Mouse (Mus musculus) B cell, adult 2 months (primary cell): ENCODE measurements around the gene Tor1a.
A peak's percentile ranks its signal among the peaks of the same experiment; 100 is the strongest.

Experiments used
- DNase-seq, 2 experiments: peaks; one replicate each; pipeline ENCODE4 v3.0.0; 2022

Gene Tor1a

DNA sequence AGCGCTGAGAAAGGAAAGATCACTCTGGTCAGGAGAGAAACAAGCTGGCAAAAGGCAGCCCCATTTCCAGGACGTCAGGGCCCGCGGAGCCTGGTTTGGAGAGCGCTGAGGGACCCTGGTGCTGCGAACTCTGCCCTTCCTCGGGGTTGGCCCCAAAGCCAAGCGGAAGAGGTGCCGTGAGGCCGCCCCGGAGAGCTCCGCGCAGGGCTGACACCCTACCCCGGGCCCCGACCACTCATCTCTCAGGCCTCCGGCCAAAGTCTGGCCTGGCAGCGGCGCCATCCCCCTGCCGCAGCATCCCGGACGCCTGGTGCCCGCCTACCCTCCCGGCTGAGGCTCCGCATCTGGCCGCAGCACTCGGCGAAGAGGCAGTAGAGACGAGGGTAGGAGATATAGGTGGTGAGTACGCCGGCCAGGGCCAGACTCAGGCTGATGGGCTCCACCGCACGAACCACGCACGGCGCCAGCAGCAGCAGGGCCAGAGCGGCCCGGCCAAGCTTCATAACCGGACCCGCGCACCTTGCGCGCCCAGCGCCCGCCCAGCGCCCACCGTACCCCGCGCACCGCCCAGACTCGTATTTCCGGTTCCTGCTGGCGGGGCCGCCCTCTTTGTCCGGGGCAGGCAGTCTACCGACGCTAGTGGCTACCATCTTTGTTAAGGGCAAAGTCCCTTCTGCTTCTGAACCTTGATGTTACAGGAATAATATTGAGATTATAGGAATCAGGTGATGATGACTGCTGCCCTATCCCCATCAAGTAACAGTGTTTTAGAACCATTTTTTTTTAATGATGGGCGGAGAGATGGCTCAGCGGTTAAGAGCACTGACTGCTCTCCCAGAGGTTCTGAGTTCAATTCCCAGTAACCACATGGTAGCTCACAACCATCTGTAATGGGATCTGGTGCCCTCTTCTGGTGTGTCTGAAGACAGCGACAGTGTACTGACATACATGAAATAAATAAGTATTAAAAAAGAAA is at the start of gene Tor1a:
TSS of gene Tor1a (minus strand) at position 582 of the 976 bp plus-strand sequence.
- DNase-seq, result peak; percentile 85 to 87

DNA sequence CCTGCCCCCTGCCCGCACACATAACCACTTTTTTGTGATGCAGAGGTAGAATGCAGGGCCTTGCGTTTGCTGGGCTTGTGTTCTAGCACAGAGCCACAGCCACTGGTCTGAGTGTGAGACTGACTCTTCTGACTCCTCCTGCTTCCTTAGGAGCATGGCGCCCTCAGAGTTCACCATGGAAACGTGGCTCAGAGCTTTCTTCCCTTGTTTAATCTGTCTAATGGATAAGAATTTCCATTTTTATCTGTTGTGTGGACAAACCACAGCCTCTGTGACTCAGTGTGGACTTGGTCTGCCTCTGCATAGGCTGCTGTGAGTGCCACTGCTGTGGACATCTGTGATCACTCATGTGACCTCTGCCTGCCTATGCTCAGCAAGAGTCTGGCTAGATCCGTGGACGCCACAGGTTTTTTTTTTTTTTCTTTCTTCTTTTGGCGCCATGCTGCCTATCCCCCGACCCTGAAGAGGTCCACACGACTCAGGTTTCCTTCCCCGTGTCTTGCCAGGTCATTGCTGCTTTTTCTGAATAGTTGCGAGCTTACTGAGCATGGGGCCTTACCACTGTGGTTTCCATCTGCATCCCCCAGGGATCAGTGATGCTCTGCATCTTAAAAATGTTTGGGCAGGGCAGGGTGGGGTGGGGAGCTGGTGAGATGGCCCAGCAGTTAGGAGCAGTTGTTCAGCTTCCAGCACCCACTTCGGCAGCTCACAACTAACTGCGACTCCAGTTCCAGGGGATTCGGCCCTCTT is 45.8 kb upstream of the Tor1a start:
- no peak for DNase-seq

DNA sequence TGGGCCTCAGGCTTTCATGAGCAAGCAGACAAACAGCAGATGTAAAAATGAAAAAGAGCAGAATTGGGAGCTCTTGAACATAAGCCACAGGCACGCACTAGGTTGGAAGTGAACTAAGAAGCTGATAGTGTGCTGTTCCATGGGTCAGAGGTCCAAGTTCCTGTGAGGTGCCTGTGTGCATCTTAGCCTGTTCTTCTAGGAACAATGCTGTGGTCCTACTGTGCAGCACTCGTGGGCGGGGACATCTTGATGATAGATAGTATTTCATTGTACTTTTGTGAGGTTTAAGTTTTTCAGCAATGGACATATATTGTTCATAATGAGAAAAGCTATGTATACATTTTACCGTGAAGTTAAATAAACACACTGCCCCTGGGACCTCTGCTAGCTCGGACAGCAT is 39.5 kb upstream of the Tor1a start:
- no peak for DNase-seq

- no peak for DNase-seq
Measured at GRCm38 (mm10) chr2:31006434-31006833, 38.7 kb upstream of the Tor1a start.

DNA sequence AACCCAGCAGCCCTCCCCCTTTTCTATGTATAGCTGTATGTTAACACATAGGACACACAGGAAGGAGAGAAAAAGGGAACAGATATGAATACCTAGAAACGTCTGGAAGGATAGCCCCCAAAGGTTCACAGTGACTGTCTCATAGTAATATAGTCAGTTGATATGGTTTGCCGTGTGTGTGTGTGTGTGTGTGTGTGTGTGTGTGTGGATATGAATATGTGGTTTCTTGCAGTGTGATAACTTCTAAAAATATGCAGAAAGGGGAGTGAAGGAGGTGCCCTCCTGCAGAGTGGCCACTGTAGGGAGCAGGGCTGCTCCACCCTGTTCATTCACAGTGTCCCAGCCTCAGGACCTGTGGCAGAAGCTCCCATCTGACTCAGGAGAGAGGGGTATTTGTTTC is 37.7 kb upstream of the Tor1a start:
- no peak for DNase-seq

DNA sequence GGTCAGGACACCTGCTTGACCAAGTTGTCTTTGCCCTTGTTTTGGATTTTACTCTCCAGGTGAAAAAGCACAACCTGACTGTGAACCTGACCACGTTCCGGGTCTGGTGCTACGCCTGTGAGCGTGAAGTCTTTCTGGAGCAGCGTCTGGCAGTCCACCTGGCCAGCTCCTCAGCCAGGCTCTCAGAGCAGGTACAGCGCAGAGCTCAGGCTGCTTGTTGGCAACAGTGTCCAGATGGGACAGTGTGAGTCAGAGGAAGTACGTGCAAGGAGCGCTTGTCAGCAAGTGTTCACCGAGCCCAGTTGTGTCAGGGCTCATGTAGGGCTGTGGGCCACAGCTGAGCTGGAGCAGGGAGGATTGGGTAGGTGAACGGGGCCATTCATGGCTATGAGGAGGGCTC is 35.1 kb upstream of the Tor1a start:
- no peak for DNase-seq

DNA sequence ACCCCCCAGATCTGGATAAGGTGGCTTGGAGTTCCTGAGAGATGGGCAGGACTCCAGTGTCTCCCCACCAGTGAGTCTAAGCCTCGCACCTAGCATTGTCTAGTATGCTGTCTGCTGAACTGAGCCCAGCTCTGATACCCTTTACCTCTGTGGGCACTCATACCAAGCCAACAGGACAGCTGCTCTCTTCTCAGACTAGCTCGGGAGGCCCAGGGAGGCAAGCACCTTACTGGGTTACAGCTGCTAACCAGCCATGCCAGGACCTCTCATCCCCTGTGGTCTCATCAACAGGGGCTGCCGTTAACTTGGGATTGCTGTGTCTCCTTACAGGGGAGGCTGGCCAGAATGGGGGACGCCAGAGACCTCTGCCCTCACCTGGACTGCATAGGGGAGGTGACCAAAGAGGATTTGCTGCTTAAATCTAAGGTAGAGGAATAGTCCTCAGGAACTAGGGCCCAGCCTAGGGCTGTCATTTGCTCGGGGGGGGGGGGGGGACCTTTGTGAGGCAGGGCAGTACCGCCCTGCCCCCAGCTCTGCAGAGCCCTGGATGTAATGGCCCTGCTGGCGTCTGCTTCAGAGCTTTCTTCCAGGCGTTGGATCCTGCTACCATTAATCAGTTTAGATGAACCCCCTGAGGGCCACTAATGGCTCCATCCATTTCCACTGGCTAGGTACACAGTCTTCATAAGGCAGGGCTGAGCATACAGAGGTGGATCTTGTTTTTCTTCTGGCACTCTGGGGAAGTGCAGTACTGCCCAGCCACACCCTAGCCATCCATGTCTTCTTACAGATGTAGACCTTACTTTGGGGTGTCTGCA is 30.9 kb upstream of the Tor1a start:
- DNase-seq, result no peak

GRCm38 (mm10) chr2:30995432-30995996 is 27.8 kb upstream of the Tor1a start:
- DNase-seq, result no peak

- no peak for DNase-seq
Measured at GRCm38 (mm10) chr2:30994853-30995252, 27.1 kb upstream of the Tor1a start.

DNA sequence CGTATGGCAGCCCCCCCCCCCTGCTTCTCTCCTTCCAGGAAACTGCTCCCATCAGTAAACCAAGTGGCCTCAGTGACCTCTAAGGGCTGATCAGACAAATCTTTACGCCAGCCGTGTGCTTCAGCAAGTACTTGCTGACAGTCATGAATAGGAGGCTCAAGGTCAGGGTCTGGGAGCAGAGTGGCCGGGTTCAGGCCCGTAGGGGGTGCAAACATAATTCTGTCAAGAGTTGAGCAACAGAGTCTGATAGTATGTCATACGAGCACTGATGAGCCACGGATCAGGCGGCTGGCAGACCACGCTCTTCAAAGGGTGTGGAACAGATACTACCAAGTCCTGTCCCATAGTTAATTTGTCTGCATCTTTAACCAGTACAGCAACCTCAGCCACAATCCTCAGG is 22.5 kb upstream of the Tor1a start:
- DNase-seq, result no peak

DNA sequence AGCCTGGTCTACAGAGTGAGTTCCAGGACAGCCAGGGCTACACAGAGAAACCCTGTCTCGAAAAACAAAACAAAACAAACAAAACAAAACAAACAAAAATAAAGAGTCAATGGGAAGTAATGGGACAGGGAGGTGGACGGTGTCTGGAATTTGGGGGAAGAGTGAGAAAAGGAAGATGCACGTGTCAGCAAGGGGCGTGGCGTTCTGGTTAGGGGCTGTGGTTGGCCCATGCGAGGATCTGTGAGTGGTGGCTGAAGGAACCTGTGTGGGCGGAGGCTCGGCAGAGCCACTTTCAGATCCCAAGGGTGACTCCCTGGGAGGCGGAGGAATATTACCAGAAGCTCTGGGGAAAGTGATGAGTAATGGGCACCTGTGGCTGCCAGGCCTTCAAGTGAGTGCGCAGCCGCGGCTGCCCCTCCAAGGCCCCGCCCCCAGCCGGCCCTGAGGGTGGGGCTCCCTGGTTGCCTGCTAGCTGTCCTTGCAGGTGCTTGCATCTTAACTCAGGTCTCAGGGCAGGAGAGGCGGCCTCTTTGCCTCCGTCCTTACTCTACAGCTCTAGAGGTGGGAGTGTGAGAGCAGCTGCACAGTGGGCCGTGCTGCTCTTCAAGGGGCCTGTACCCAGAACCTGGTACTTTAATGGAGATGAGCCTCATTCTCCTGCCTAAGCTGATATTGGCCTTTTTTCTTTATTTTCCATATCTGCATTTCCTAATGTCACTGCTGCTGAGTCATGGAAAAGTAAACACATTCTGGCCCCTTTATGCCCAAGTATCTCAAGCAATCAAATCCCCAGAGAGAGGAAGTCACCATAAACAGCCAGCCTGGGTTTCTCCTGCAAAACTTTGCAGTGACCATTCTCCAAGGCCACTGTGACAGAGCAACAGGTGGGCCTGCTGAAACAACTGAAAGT is 17.6 kb upstream of the Tor1a start:
- DNase-seq, result peak; percentile 33 to 43

DNA sequence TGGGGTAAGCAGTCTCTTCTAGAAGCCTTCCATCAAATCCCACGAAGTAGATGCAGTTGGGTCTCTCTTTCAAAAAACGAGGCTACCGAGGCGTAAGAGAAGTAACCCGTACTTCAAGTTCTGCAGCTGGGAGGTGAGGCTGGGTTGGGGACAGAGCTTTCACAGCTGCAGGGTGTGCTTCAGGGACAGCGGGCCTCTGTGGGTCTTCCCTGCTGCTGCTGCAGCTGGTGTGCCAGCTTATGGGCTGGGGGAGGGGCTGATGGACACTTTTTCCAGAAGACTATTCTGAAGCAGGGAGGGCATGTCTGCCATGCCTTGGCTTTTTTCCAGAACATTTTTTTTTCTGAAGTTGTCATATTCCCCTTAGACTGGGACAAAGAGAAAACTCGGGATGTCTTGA is 15.3 kb upstream of the Tor1a start:
- no peak for DNase-seq

GRCm38 (mm10) chr2:30981790-30982513 is 14.2 kb upstream of the Tor1a start, which contains the start of the genes BC005624 and Usp20:
Gene BC005624 (minus strand): TSS chr2:30982201.
Gene Usp20 (plus strand): TSS chr2:30982279.
- peak; percentile 100 for DNase-seq

DNA sequence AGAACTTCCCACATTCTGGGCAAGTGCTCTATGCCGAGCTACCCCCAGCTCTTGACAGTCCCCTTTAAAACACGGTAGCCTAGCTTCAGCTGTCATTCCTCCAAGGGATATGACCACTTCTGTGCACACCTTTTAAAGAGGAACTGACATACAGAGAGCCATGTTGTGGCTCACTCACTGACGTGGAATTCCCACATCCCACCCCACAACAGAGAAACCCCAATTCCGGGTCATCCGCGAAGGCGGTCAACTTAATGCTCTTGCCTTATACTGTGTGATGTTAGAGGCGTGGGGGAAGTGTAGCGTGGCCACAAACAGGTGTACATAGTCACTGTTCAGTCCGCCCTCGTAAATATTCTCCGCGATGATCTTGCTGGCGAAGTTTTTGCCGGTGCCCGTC is 907 bp downstream of the Tor1a start:
- DNase-seq, result peak; percentile 20

DNA sequence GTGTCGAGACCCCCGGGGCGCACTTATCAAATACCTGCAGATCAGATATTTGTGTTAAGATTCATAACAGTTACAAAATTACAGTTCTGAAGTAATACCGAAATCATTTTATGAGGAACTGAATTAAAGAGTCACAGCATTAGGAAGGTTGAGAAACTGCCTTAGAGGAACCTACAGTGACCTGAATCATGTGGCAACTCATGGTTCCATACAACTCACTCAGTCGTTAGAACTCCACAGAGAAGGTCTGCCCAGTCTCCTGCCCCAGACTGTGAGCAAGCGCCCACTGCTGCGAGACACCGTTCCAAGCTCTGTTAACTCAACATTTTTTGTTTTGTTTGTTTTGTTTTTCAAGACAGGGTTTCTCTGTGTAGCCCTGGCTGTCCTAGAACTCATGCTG is 2.1 kb downstream of the Tor1a start:
- no peak for DNase-seq

DNA sequence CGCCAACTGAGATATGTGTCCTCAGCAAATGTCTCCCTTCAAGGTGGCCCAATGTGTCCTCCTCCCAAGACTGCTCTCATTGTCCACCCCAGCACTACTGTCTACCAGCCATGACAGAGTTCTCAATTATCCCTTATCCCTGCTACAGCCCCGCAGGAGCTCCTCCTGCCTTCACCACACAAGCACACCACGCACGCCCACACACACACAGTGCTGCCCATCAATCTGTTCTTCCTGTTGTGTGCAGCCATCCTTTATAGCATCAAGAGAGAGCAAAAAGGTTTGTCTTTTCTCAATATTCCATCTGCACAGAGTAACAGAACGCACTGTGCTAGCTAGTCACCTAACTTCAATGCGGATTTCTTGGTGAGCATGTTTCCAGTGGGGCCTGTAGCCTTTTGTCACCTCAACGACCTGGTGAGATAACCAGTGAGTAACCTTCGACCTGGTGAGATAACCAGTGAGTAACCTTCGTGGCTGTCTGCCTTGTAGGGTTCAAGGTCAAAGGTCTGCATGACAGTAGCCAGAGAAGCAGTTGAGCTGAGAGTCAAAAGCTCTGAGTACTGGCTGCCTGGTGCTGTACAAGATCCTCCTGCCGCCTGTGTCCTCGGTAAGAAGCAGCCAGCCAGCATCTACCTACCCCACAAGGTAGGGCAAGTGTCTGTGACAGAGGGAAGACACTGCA is 5.0 kb downstream of the Tor1a start:
- DNase-seq, result no peak

DNA sequence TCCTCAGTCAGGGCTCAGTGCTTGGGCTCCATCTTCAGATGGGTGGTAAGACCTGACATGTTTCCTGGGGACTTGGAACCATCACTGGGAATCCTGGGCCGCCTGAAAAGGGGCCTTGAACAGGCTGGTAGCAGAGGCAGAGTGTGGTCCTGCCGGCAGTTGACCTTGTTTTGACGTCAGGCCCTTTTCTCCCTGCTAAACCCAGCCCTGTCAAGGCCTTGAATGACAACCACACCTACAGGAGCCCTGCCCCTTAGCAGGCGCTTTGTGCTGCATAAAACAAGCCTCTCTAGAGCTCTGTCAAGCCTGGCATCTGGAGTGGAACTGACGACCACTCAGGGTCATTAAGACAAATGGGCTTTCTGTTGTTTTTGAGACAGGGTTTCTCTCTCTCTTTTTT is 7.9 kb downstream of the Tor1a start:
- no peak for DNase-seq

- DNase-seq, result no peak
Measured at GRCm38 (mm10) chr2:30958726-30959125, 9.0 kb downstream of the Tor1a start.

DNA sequence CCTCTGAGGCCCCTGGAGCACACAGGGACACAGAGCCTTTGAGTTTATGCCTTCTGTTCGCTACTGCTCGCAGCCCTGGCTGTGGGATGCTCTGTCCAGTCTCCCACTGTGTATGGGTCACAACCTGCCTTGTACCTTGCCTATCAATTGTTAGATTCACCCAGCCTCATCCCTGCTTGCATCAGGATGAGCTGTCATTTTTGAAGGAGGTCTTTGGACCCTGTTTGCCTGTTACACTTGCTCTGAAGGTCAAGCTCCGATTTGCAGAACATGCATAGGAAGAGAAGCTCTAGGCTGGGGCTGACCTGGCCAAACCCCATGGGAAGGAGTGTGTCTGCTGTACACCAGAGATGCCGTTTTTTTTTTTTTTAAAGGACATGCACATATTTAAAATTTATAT is 10.2 kb downstream of the Tor1a start:
- no peak for DNase-seq

DNA sequence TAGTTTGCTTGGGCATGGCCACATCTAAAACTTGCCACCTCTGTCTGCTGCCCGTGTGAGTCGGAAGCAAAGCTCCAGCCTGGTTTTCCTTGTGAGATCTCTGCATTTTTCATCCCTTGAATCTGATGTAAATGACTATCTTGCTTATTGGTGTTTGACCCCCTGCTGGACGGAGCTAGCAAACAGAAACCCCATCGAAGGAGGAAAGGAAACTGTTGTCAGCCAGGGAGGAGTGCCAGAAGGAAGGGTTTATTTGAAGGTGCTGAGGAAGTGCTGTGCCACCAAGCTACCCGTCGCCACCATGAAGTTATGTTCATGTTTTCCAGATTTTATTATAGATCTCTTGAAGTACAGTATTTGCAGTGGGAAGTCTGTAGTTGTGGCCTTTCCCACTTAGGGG is 12.9 kb downstream of the Tor1a start:
- DNase-seq, result peak; percentile 44 to 55
